Mouse (Mus musculus) embryonic facial prominence, embryonic 14.5 days (tissue): Measurements from ENCODE around the gene Cep63. TPM values are rescaled to one million over a fixed set of nuclear protein-coding genes. Genes with fewer than 3 reads are reported as not detected.

Source experiments
- ATAC-seq: fragments of 200-750 bp; cut with Nextera tagmentation; 2 replicates; pipeline ENCODE4 v1.8.0; 2017; ENCODE audit warnings: low read depth, moderate number of reproducible peaks, moderate TSS enrichment
- DNase-seq: peaks from one replicate; pipeline ENCODE4 v3.0.0-alpha.2; 2015; ENCODE audit warnings: low spot score
- H3K27ac ChIP-seq: fragments of 300-500 bp; sonication (generic); replicated peaks from 2 replicates; pipeline ENCODE4 v1.5.1; 2014; ENCODE audit warnings: low read depth, mild to moderate bottlenecking, low read length, moderate library complexity
- H3K27me3 ChIP-seq: fragments of 300-500 bp; sonication (generic); replicated peaks from 2 replicates; pipeline ENCODE4 v1.6.1; 2014; ENCODE audit warnings: low read length; ENCODE audit not compliant: control insufficient read depth, insufficient read depth
- H3K36me3 ChIP-seq: fragments of 300-500 bp; sonication (generic); 2 replicates; pipeline ENCODE4 v1.6.1; 2014; ENCODE audit warnings: low read length, mixed read lengths; ENCODE audit not compliant: control insufficient read depth, insufficient read depth
- H3K4me1 ChIP-seq: fragments of 300-500 bp; sonication (generic); 2 replicates; pipeline ENCODE4 v1.6.1; 2014; ENCODE audit warnings: antibody characterized with exemption, low read length; ENCODE audit not compliant: control insufficient read depth, insufficient read depth
- H3K4me2 ChIP-seq: fragments of 300-500 bp; sonication (generic); 2 replicates; pipeline ENCODE4 v1.6.1; 2014; ENCODE audit warnings: low read depth, mild to moderate bottlenecking, low read length, moderate library complexity, mixed read lengths
- H3K4me3 ChIP-seq: fragments of 300-500 bp; sonication (generic); 2 replicates; pipeline ENCODE4 v1.5.1; 2014; ENCODE audit warnings: low read depth, mild to moderate bottlenecking, low read length
- H3K9ac ChIP-seq: fragments of 300-500 bp; sonication (generic); 2 replicates; pipeline ENCODE4 v1.6.1; 2014; ENCODE audit warnings: low read depth, mild to moderate bottlenecking, low read length, moderate library complexity, mixed read lengths
- H3K9me3 ChIP-seq: fragments of 300-500 bp; sonication (generic); 2 replicates; pipeline ENCODE4 v1.6.1; 2016; ENCODE audit warnings: low read length; ENCODE audit not compliant: control insufficient read depth
- WGBS: fragments of 180-500 bp; shearing (Covaris S2); extraction: QIAGEN DNeasy Blood & Tissue Kit; methylation state at CpG from one replicate; pipeline ENCODE4 v1.1.7; 2014; 5-methylcytosine and 5-hydroxymethylcytosine counted together
- polyA plus RNA-seq: library from polyadenylated mRNA; unstranded; fragments of >200 nt; fragmentation: Nextera tagmentation; extraction: Ambion mirVana; gene quantifications from 2 replicates; pipeline ENCODE4 v1.2.1, GENCODE M21; 2014

Gene Cep63
- polyA plus RNA-seq, 1 experiment from 2014 or later, result 40.7 TPM

DNA sequence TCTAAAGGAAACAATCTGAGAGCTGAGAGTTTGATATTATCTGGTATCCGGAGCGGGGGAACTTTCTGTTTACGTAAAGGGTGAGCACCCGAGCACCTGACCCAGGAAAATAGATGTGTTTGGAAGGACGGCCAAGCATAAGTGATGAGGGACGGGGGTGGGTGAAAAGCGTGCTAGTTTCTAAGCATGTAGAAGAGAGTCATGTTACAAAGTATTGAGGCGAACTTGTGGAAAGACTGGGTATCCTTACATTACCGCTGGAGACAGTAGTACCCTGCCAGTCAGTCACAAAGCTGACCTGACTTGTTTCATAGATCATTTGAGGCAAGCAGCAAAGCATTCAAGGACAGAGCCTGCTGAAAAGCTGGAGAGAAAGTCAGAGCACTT is 498 bp upstream of the Cep63 start:
- Histone ChIP-seq H3K4me1 (peaks cover 11% of the 10 kb centered on the region), H3K9ac (peak overlapping the region; percentile 99), H3K27ac (peak overlapping the region; percentile 97), H3K4me2 (peak overlapping the region; percentile 67), H3K9me3 (no peaks in the 10 kb centered on the region), H3K27me3 (no peaks in the 10 kb centered on the region), H3K36me3 (0 out of 2 replicates have a peak, but pooled peaks cover 3% of the 10 kb centered on the region), H3K4me3 (peak overlapping the region; percentile 91)
- WGBS, result under 1% methylated on average over 9 of the region's 9 CpGs
- DNase-seq (no peak), ATAC-seq (peak; percentile 5)

DNA sequence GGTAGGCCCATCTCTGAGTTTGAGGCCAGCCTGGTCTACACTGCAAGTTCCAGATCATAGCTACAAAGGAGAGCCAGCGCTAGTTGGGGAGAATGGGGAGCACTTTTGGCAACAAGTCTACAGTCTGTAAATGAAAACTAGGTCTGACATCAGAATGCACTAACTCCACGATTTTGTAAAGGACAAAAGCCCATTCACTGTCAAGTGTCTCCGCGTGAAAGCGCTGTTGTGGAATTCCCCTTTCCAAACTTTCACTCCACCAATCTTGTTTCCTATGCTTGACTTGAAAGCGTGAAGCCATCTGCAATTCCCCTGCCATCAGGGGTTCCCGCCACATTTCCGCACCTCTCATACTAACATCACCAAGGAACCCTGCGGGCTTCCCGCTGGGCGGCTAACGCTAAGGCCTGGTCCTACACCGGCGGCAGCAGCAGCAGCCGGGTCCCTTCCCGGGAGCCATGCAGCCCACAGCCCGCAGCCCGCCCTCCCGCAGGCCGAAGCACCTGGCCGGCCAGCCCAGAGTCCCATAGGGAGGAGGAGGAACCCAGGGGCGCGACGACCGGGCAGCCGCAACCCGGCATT is 842 bp downstream of the Cep63 start:
- Histone ChIP-seq H3K27me3 (no peaks in the 10 kb centered on the region), H3K4me2 (peak overlapping the region; percentile 67), H3K4me1 (peaks cover 15% of the 10 kb centered on the region), H3K4me3 (peak overlapping the region; percentile 91), H3K9ac (peak overlapping the region; percentile 99), H3K36me3 (no peaks in the 10 kb centered on the region), H3K27ac (peak overlapping the region; percentile 97), H3K9me3 (no peaks in the 10 kb centered on the region)
- peak; percentile 48; the same call in 1 of the 2 replicates for ATAC-seq
- 2% methylated on average over 27 of the region's 27 CpGs for WGBS
- peak; percentile 40 for DNase-seq

DNA sequence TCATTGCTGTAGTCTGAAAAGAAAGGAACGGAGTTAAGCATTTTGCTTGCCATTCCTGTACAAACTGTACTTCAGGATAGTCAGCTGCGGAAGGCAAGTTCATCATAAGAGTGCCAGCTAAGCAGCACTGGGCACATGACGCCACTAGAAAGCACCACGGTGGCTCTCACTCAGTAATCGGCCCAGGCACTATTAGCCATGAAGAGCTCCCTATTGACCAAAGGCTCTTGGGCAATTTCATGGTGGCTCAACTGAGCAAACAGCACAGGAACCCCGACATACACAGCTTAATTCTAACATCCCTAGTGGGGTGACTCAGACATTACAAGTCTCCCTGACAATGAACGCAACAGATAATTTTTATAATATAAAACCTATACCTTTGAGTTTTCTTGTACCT is 2.8 kb downstream of the Cep63 start:
- no peak overlapping the region for H3K27ac ChIP-seq
- H3K9ac ChIP-seq, result no peak overlapping the region
- no peaks in the 10 kb centered on the region for H3K27me3 ChIP-seq
- H3K4me3 ChIP-seq, result no peak overlapping the region
- H3K4me2 ChIP-seq, result no peak overlapping the region
- 87% methylated on average over 7 of the region's 7 CpGs for WGBS
- ATAC-seq, result no peak
- H3K9me3 ChIP-seq, result no peaks in the 10 kb centered on the region
- peaks cover 7% of the 10 kb centered on the region for H3K36me3 ChIP-seq
- H3K4me1 ChIP-seq, result peaks cover 15% of the 10 kb centered on the region
- no peak for DNase-seq

DNA sequence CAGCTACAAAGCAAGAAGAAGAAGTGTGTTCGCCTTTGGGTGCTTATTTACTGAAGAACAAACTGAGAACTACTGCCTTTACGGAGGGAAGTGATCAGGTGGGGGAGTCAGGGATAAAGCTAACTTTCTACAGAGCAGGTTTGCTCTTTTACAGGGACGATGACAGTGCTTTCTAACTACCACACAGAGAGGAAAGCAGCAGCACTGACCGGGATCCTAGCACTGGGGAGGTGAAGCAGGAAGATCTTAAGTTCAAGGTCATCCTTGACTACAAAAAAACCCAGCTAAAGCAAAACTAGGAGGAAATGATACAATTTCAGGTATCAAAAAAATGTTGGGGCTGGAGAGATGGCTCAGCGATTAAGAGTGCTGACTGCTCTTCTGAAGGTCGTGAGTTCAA is 3.5 kb downstream of the Cep63 start:
- Histone ChIP-seq H3K27ac (peak overlapping the region; percentile 44; the same call in 1 of the 2 replicates), H3K4me1 (peaks cover 15% of the 10 kb centered on the region), H3K27me3 (no peaks in the 10 kb centered on the region), H3K9me3 (no peaks in the 10 kb centered on the region), H3K36me3 (peaks cover 12% of the 10 kb centered on the region), H3K4me2 (no peak overlapping the region), H3K9ac (no peak overlapping the region), H3K4me3 (no peak overlapping the region)
- WGBS, result 84% methylated on average over 6 of the region's 6 CpGs
- DNase-seq, result no peak
- no peak for ATAC-seq

DNA sequence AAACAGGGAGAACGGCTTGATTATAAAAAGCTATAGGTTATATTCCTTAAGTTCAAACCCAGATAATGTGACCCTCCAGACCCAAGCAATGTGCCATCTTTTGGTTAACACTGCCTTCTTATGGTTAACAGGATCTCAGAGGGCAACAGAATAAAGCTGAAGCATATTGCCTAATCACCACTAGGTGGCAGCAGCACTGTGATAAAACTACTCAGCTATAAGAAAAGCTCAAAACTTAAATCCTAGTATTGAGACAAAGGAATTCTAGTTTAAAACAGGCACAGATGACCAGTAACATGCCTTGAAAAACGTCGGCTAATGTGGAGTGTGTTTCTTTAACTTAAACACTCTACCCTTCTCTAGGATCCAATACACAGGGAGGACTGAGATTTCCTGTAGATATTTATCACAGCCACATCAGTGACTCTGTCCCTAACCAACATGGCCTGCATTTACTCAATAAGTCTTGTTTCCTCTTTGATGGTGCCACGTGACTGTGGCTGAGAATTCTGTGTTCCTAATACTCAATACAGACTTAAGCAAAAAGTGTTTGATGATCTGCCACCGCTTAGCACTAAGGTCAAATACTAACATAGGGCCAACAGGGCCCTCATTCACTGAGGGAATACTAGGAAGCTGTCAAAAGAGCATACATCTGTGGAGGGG is 4.0 kb downstream of the Cep63 start:
- peak; percentile 87 for DNase-seq
- no peak for ATAC-seq
- Histone ChIP-seq H3K9ac (no peak overlapping the region), H3K27me3 (no peaks in the 10 kb centered on the region), H3K9me3 (no peaks in the 10 kb centered on the region), H3K36me3 (peaks cover 12% of the 10 kb centered on the region), H3K4me1 (peaks cover 10% of the 10 kb centered on the region), H3K4me2 (no peak overlapping the region), H3K27ac (peak overlapping the region; percentile 44; the same call in 1 of the 2 replicates), H3K4me3 (no peak overlapping the region)
- WGBS, result 29% methylated on average over 5 of the region's 5 CpGs

DNA sequence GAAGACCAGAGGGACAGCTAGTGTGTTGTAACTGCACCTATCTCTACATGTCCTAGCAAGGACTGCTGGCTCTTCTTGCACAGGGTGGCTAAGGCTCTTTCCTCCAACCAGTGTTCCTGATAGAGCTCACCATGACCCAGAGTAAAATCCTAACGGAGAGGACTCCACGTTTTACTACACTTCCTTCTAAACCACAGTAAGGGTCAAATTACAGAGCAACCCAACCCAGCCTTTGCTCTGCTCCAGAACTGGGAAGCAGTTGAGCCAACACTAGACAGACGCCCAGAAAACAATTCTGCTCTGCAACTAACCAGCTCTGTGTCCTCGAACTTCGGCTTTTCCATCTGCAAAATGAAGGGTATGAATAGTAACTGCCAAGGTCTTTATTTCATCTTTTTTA is 4.9 kb downstream of the Cep63 start:
- DNase-seq, result no peak
- H3K9me3 ChIP-seq, result no peaks in the 10 kb centered on the region
- H3K4me2 ChIP-seq, result no peak overlapping the region
- no peaks in the 10 kb centered on the region for H3K27me3 ChIP-seq
- ATAC-seq, result no peak
- H3K4me1 ChIP-seq, result peaks cover 6% of the 10 kb centered on the region
- 43% methylated on average over 5 of the region's 5 CpGs for WGBS
- peaks cover 15% of the 10 kb centered on the region for H3K36me3 ChIP-seq
- H3K27ac ChIP-seq, result no peak overlapping the region
- no peak overlapping the region for H3K4me3 ChIP-seq
- no peak overlapping the region for H3K9ac ChIP-seq

DNA sequence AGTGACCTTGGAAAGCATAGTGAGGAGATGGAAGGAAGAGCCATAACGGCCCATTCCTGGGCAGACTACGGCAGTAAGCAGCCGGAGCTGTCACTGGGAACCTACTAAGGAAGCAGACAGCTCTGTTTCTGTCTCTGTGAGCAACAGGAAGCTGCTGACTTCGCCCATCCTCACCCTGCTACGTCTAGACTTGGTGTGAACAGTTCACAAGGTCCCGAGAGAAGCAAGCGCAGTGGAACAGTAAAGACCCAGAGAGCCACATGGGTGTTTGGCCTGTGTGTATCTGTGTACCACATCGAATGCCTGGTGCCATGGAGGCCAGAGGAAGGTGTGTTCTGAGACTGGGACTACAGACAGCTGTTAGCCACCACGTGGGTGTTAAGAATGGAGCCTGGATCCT is 10.1 kb downstream of the Cep63 start:
- Histone ChIP-seq H3K4me1 (0 out of 2 replicates have a peak, but pooled peaks cover under 1% of the 10 kb centered on the region), H3K4me3 (no peak overlapping the region), H3K9ac (no peak overlapping the region), H3K27ac (no peak overlapping the region), H3K27me3 (no peaks in the 10 kb centered on the region), H3K4me2 (no peak overlapping the region), H3K36me3 (peaks cover 44% of the 10 kb centered on the region), H3K9me3 (no peaks in the 10 kb centered on the region)
- no peak for ATAC-seq
- no peak for DNase-seq
- WGBS, result 83% methylated on average over 9 of the region's 9 CpGs

DNA sequence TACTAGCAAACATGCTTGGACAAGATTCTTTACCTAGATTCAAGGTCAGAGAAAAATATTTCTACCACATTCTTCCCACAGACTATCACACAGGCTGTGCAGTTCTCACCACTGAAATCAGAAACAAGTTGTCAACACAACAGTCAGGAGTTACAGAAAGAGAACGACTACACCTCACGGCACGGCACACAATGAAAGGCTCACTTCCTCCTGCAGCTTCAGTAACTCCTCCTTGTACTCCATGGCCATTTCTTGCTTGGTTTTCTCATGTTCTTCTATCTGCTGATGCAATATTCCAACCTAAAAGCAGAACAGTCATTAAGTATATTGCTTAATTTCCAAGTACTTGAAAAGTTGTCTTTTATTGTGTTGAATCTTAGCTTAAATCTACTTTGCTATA is 11.3 kb downstream of the Cep63 start:
- Histone ChIP-seq H3K9me3 (no peaks in the 10 kb centered on the region), H3K27ac (no peak overlapping the region), H3K9ac (no peak overlapping the region), H3K4me3 (no peak overlapping the region), H3K4me1 (no peaks in the 10 kb centered on the region), H3K27me3 (no peaks in the 10 kb centered on the region), H3K36me3 (peaks cover 55% of the 10 kb centered on the region), H3K4me2 (no peak overlapping the region)
- ATAC-seq, result no peak
- WGBS, result 73% methylated on average over 3 of the region's 3 CpGs
- DNase-seq, result no peak

DNA sequence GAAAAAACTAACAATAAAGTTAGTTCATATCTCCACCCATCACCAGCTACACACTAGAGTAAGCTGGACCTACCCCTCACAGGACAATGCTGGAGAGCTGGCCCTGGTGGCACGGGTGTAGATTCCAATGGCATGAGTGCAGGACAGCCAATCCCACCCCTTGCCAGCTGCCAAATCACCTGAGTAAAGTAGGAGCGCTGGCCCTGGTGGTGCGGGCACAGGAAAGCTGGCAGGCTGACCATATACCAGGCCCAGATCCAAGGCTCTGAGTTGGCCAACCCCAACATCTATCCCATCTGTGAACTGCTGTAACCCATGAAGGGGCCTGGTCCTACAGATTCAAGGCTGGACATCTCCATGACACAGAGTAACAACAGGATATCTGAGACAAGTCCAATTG is 17.1 kb downstream of the Cep63 start:
- Histone ChIP-seq H3K36me3 (peaks cover 47% of the 10 kb centered on the region), H3K9ac (no peak overlapping the region), H3K4me1 (no peaks in the 10 kb centered on the region), H3K27ac (no peak overlapping the region), H3K4me3 (no peak overlapping the region), H3K9me3 (no peaks in the 10 kb centered on the region), H3K4me2 (no peak overlapping the region), H3K27me3 (no peaks in the 10 kb centered on the region)
- 87% methylated on average over 3 of the region's 3 CpGs for WGBS
- DNase-seq, result no peak
- ATAC-seq, result no peak
